Mouse (Mus musculus): ENCODE measurements around the gene Krcc1.

DNA sequence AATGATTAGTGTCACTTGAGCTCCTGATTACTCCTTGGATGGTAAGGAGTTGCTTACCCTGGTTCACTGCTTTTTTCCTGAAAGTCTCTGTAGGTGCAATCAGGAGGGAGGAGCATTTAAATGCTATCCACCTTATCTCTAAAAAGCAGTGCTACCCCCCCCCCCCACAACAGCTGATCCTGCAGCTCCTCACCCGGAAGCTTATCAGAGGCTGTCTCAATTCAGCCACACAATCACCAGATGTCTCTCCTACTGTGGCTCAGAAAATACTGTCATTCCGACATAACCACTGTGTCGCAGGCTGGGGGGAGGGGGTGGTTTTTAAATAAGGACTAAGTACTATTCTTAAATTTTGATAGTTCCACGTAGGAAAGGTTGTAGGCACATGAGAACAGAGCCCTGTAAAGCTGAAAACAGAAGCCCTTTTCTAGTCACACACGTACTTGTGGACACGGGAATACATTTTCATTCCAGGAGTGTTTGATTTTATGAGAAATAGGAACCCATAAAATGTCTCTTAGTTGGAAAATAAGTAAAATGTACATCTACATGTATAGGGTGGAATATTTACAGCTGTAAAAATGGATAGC, 11.3 kb upstream of the Krcc1 start:
- TF ChIP-seq CTCF (conservative IDR thresholded peaks at IDR 0.05; ENCODE audit: low read length) (no peak), POU5F1 (IDR thresholded peaks at IDR 0.05; ENCODE audit: borderline replicate concordance, low read length) (no peak)

Data from E14TG2a.4 (cell line).